Mouse (Mus musculus): ENCODE results near the gene Cpt1a. TPM values are rescaled to one million over a fixed set of nuclear protein-coding genes. Genes with fewer than 3 reads are reported as not detected.

The Cpt1a gene
- polyA plus RNA-seq, 1 experiment = 75.7 TPM

DNA sequence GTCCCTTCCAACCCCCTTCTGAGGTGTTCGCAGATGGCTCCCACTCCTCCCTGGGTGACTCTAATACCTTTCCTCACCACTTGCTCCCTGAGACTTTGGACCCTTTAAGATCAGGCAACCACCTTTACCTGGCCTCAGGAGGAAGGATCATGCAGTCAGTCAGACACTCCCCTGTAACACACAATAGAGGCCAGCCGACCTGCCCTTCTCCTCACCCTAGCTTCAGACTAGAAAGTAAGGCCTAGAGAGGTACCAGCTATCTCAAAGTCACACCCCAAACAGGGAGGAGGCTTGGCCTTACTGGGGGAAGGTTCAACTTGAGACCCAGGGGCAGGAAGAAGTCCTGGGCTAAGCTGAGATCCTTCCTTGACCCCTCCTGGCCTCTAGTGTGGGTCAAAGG is 102.1 kb downstream of the Cpt1a start:
- Histone ChIP-seq H3K27me3 (ENCODE audit: control insufficient read depth, insufficient read depth, low read length) (no peaks in the 10 kb centered on the region), H3K4me3 (ENCODE audit: control insufficient read depth, insufficient read depth, low read length) (no peak overlapping the region), H3K4me1 (replicated peaks; ENCODE audit: control insufficient read depth, insufficient read depth, low read length) (peaks cover 3% of the 10 kb centered on the region; the same call in 1 of the 2 replicates), H3K36me3 (ENCODE audit: control insufficient read depth, insufficient read depth, low read length) (no peaks in the 10 kb centered on the region), H3K27ac (ENCODE audit: control insufficient read depth, insufficient read depth, low read length) (no peak overlapping the region)
- 82% methylated on average over 2 of the region's 2 CpGs for WGBS
- DNase-seq = no peak
- TF ChIP-seq CTCF (IDR thresholded peaks at IDR 0.05; ENCODE audit: borderline replicate concordance, control insufficient read depth, extremely low read depth, insufficient read depth, low read length, poor library complexity) (no peak), POLR2A (IDR thresholded peaks at IDR 0.05; ENCODE audit: control insufficient read depth, extremely low read depth, insufficient read depth, low read length, poor library complexity) (no peak)

DNA sequence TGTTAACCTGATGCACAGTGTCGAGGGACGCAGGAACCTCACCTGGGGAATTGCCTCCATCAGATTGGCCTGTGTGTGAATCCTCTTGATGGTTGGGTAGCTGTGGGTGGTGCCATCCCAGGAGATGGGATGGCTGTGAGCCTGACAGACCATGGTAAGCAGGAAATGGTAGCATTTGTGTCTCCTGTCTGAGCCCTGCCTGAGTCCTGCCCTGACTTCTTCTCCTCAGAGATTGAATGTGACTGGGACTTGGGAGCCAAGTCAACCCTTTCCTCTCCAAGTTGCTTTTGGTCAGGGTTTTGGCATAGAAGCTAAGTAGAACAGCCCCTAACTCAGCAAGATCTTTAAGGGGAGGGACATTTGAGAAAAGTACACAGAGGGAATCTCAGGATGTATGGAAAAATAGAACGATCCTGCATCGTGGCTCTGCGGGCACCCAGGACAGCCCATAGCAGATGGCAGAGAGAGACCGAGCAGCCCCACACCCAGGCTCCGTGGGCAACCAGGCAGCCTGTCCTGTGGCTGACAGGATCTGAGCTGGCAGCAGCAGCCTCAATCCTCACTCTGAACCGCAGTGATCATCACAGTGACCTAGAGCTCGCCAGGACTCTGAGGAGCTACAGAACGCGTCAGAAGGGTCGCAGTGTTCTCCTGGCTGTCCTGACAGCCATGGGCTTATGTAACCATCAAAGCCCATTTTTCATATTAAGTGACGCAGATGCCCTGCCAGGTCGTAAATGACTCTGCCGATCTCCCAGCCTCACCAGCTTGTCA is 106.1 kb downstream of the Cpt1a start:
- H3K4me3 ChIP-seq (ENCODE audit: control insufficient read depth, insufficient read depth, low read length) = no peak overlapping the region
- H3K27ac ChIP-seq (ENCODE audit: control insufficient read depth, insufficient read depth, low read length) = no peak overlapping the region
- no peaks in the 10 kb centered on the region for H3K27me3 ChIP-seq (ENCODE audit: control insufficient read depth, insufficient read depth, low read length)
- H3K4me1 ChIP-seq (replicated peaks; ENCODE audit: control insufficient read depth, insufficient read depth, low read length) = peaks cover 21% of the 10 kb centered on the region
- TF ChIP-seq POLR2A (IDR thresholded peaks at IDR 0.05; ENCODE audit: control insufficient read depth, extremely low read depth, insufficient read depth, low read length, poor library complexity) (no peak), CTCF (IDR thresholded peaks at IDR 0.05; ENCODE audit: borderline replicate concordance, control insufficient read depth, extremely low read depth, insufficient read depth, low read length, poor library complexity) (no peak)
- WGBS = 90% methylated on average over 15 of the region's 15 CpGs
- H3K36me3 ChIP-seq (ENCODE audit: control insufficient read depth, insufficient read depth, low read length) = no peaks in the 10 kb centered on the region
- DNase-seq = no peak

DNA sequence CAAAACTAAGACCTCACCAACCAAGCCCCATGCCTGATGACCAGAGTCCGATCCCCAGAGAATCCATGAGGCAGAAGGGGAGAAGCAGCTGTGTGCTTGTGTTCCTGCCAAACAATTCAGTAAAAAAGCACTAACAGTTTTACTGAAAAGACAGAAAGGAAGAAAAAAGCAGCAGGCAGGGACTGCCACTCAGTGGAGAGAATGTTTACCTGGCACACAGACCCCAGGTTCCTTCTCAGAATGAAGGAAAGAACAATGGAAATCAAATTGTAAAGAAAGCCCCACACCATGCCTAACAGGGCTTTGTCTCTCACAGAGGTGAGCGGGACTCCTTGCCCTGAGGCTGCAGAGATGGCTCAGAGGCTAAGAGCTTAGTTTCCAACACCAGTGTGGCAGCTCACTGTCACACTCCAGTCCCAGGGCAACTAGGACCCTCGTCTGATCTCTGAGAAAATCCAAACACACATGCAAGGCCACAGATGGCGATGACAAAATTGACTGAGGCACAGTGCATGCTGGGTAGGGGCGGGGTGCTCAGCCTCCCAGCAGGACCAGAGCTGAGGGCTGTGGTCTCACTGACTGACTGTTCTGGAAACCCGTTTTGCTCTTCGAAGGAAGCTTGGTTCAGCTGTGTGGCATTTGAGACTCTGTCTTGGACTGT is 107.2 kb downstream of the Cpt1a start:
- TF ChIP-seq CTCF (IDR thresholded peaks at IDR 0.05; ENCODE audit: borderline replicate concordance, control insufficient read depth, extremely low read depth, insufficient read depth, low read length, poor library complexity) = no peak
- TF ChIP-seq POLR2A (IDR thresholded peaks at IDR 0.05; ENCODE audit: control insufficient read depth, extremely low read depth, insufficient read depth, low read length, poor library complexity) = no peak
- H3K27ac ChIP-seq (ENCODE audit: control insufficient read depth, insufficient read depth, low read length) = no peak overlapping the region
- no peak overlapping the region for H3K4me3 ChIP-seq (ENCODE audit: control insufficient read depth, insufficient read depth, low read length)
- no peaks in the 10 kb centered on the region for H3K36me3 ChIP-seq (ENCODE audit: control insufficient read depth, insufficient read depth, low read length)
- H3K4me1 ChIP-seq (replicated peaks; ENCODE audit: control insufficient read depth, insufficient read depth, low read length) = peaks cover 25% of the 10 kb centered on the region
- H3K27me3 ChIP-seq (ENCODE audit: control insufficient read depth, insufficient read depth, low read length) = no peaks in the 10 kb centered on the region
- 48% methylated on average over 7 of the region's 7 CpGs for WGBS
- DNase-seq = no peak

DNA sequence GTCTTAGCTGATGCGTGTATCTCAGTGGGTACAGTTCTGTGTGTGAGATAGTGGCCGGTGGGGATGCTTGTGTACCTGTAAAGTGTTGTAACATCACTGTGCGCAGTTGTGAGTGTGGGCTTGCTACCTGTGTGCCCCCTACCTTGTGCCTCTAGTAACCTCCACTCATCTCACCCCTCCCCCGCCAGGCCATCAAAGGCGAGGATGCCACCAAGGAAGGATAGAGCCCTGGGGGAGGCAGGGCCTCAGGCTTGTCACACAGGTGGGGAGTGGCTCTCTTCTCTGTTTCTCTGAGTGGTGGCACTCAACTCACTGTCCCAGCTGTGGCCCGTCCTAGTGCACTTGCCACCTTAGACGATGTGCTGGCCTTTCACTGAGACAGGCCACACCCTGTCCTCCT is 108.9 kb downstream of the Cpt1a start:
- Histone ChIP-seq H3K36me3 (ENCODE audit: control insufficient read depth, insufficient read depth, low read length) (no peaks in the 10 kb centered on the region), H3K4me1 (replicated peaks; ENCODE audit: control insufficient read depth, insufficient read depth, low read length) (peaks cover 29% of the 10 kb centered on the region), H3K4me3 (ENCODE audit: control insufficient read depth, insufficient read depth, low read length) (no peak overlapping the region), H3K27ac (ENCODE audit: control insufficient read depth, insufficient read depth, low read length) (no peak overlapping the region), H3K27me3 (ENCODE audit: control insufficient read depth, insufficient read depth, low read length) (no peaks in the 10 kb centered on the region)
- DNase-seq = no peak
- TF ChIP-seq CTCF (IDR thresholded peaks at IDR 0.05; ENCODE audit: borderline replicate concordance, control insufficient read depth, extremely low read depth, insufficient read depth, low read length, poor library complexity) = no peak
- no peak for TF ChIP-seq POLR2A (IDR thresholded peaks at IDR 0.05; ENCODE audit: control insufficient read depth, extremely low read depth, insufficient read depth, low read length, poor library complexity)
- 40% methylated on average over 7 of the region's 7 CpGs for WGBS

DNA sequence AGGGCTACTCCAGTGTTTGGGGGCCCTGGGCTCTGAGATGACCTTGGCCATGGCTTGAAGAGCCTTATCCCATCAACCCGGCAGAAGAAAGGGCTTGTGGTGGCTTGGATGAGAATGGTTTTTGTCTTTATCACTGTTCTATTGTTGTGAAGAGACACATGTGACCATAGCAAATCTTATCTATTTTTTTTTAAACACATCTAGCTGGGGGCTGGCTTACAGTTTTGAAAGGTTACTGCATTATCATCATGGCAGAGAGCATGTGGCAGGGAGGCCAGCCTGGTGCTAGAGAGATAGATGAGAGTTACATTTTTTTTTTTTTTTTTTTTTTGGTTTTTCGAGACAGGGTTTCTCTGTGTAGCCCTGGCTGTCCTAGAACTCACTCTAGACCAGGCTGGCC is 109.8 kb downstream of the Cpt1a start:
- no peaks in the 10 kb centered on the region for H3K27me3 ChIP-seq (ENCODE audit: control insufficient read depth, insufficient read depth, low read length)
- H3K4me3 ChIP-seq (ENCODE audit: control insufficient read depth, insufficient read depth, low read length) = no peak overlapping the region
- WGBS = 87% methylated on average over 2 of the region's 2 CpGs
- H3K36me3 ChIP-seq (ENCODE audit: control insufficient read depth, insufficient read depth, low read length) = no peaks in the 10 kb centered on the region
- no peak for TF ChIP-seq POLR2A (IDR thresholded peaks at IDR 0.05; ENCODE audit: control insufficient read depth, extremely low read depth, insufficient read depth, low read length, poor library complexity)
- TF ChIP-seq CTCF (IDR thresholded peaks at IDR 0.05; ENCODE audit: borderline replicate concordance, control insufficient read depth, extremely low read depth, insufficient read depth, low read length, poor library complexity) = no peak
- H3K27ac ChIP-seq (ENCODE audit: control insufficient read depth, insufficient read depth, low read length) = no peak overlapping the region
- no peak for DNase-seq
- H3K4me1 ChIP-seq (replicated peaks; ENCODE audit: control insufficient read depth, insufficient read depth, low read length) = peaks cover 34% of the 10 kb centered on the region

DNA sequence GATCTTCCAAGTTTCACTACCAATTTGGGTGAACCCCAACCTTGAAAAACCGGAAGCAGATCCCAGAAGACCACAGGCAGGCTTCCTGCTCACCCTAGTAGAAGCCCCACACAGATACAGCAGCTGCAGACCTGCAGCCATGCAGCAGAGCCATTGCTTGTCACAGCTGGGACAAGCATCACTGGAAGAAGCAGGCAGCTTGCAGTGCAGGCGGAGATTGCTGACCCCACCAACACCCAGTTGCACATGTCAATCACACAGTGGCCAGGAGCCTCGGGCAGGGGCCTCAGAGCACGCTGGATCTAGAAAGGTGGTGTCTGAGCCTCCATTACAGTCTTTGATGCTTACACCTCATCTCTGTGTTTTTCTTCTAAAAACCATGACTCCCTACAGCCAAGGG is 112.0 kb downstream of the Cpt1a start:
- Histone ChIP-seq H3K27me3 (ENCODE audit: control insufficient read depth, insufficient read depth, low read length) (no peaks in the 10 kb centered on the region), H3K36me3 (ENCODE audit: control insufficient read depth, insufficient read depth, low read length) (no peaks in the 10 kb centered on the region), H3K4me1 (replicated peaks; ENCODE audit: control insufficient read depth, insufficient read depth, low read length) (peaks cover 38% of the 10 kb centered on the region), H3K27ac (ENCODE audit: control insufficient read depth, insufficient read depth, low read length) (no peak overlapping the region), H3K4me3 (ENCODE audit: control insufficient read depth, insufficient read depth, low read length) (no peak overlapping the region)
- TF ChIP-seq POLR2A (IDR thresholded peaks at IDR 0.05; ENCODE audit: control insufficient read depth, extremely low read depth, insufficient read depth, low read length, poor library complexity) (no peak), CTCF (IDR thresholded peaks at IDR 0.05; ENCODE audit: borderline replicate concordance, control insufficient read depth, extremely low read depth, insufficient read depth, low read length, poor library complexity) (no peak)
- 51% methylated on average over 4 of the region's 4 CpGs for WGBS
- no peak for DNase-seq
